Mouse (Mus musculus): ENCODE results near the gene Krt222. TPM values are rescaled to one million over a fixed set of nuclear protein-coding genes. Genes with fewer than 3 reads are reported as not detected.

Krt222 gene
- polyA plus RNA-seq (2012; rRNA removed) = 0.22 and 0.40 TPM in 2 replicates

GRCm38 (mm10) chr11:99243820-99244374 lies at the start of gene Krt222:
TSS of gene Krt222 (minus strand) at chr11:99244085.

GRCm38 (mm10) chr11:99284833-99285312 lies 41.0 kb upstream of the Krt222 start, which contains the start of gene Krt24:
TSS of gene Krt24 (minus strand) at chr11:99285262.

GRCm38 (mm10) chr11:99230261-99231048 lies 13.4 kb downstream of the Krt222 start, which contains the start of gene Smarce1:
TSS of gene Smarce1 (minus strand) at chr11:99231017.

Other genes starting within 250 kb of the Krt222 start
- gene Top2a, start 219.9 kb downstream of the Krt222 start, polyA plus RNA-seq (2012; rRNA removed) = 315 and 457 TPM in 2 replicates
- gene Igfbp4, start 202.8 kb downstream of the Krt222 start, polyA plus RNA-seq (2012; rRNA removed) = 298 and 390 TPM in 2 replicates
- 0.41 and 0.91 TPM in 2 replicates for gene Tns4, start 154.8 kb downstream of the Krt222 start, polyA plus RNA-seq (2012; rRNA removed)
- gene Ccr7, start 89.0 kb downstream of the Krt222 start, polyA plus RNA-seq (2012; rRNA removed) = 0.12 and 0.39 TPM in 2 replicates
- 429 and 695 TPM in 2 replicates for gene Smarce1, start 13.1 kb downstream of the Krt222 start, polyA plus RNA-seq (2012; rRNA removed)
- 0.31 TPM in 1 of 2 replicates, not detected in the other for gene Krt24, start 41.2 kb upstream of the Krt222 start, polyA plus RNA-seq (2012; rRNA removed)
- gene Krt25, start 78.9 kb upstream of the Krt222 start, polyA plus RNA-seq (2012; rRNA removed) = 0.02 and 0.07 TPM in 2 replicates
- 0.12 and 0.25 TPM in 2 replicates for gene Krt26, start 93.9 kb upstream of the Krt222 start, polyA plus RNA-seq (2012; rRNA removed)
- gene Krt27, start 107.0 kb upstream of the Krt222 start, polyA plus RNA-seq (2012; rRNA removed) = 0.02 TPM in 1 of 2 replicates, not detected in the other
- 0.24 and 0.30 TPM in 2 replicates for gene Krt28, start 130.8 kb upstream of the Krt222 start, polyA plus RNA-seq (2012; rRNA removed)
- 5.6 and 10.6 TPM in 2 replicates for gene Krt10, start 145.3 kb upstream of the Krt222 start, polyA plus RNA-seq (2012; rRNA removed)
- gene Krt12, start 178.2 kb upstream of the Krt222 start, polyA plus RNA-seq (2012; rRNA removed) = 0.04 TPM in 1 of 2 replicates, not detected in the other
- gene Krt20, start 194.1 kb upstream of the Krt222 start, polyA plus RNA-seq (2012; rRNA removed) = 1.1 and 2.3 TPM in 2 replicates
- 0.08 and 0.14 TPM in 2 replicates for gene Krt23, start 249.1 kb upstream of the Krt222 start, polyA plus RNA-seq (2012; rRNA removed)

All from central nervous system, embryonic 11.5 days (tissue).